Mouse (Mus musculus): ENCODE data around the gene Mcam.

DNA sequence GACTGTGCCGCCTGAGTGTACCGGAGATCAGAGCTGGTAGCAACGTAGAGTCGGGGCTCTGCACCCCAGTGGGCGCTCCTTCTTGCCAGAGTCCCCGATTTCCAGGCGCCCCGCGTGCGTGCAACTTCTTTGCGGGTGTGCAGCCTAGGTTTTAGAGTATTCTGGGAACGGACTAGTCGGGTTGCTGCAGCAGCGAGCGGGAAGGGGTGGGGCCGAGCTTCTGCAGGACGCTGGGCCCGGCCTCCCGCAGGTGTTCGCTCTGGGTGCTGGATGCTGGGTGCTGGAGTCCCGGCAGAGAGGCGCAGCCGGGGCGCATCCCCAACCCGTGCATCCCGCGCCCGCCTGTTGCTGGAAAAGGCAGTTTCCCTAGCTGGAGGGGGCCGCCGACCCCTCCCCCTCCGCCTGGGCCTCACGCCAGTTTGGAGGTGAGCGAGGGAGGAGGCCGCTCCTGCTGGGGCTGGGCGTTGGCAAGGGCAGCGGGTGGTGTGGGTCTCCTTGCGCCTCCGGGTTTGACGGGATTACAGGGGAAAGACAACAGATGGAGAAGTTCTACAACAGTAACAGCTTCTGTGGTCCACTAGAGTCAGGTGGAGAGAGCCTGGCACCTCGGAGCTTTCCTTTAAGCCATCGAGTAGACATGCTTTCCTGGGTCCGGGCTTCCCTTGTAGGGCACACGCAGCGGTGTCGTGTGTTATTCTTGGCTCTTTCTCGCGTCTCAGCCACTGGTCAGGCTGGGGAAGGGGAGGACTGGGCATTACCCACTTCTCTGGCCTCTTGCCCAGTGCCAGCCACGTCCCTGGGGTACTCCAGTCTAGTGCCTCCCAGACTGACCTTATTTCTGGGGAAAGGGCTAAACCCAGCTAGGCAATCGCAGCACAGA lies 822 bp downstream of the Mcam start:
- TF ChIP-seq CTCF (IDR thresholded peaks at IDR 0.05; ENCODE audit: borderline replicate concordance, insufficient read depth, low read length) (no peak), POLR2A (IDR thresholded peaks at IDR 0.05; ENCODE audit: low read depth, low read length) (0 out of 2 replicates have a peak, but pooled peaks have one; percentile 5)

Measured in embryonic fibroblast, embryonic 13.5 days (primary cell).